Mouse (Mus musculus) gastrocnemius, adult 2 months (tissue): ENCODE measurements around the gene Arhgef25. TPM values are rescaled to one million over a fixed set of nuclear protein-coding genes. Genes with fewer than 3 reads are reported as not detected.

Experiments used
- DNase-seq: peaks from one replicate; pipeline ENCODE4 v3.0.0; 2022
- H3K27ac ChIP-seq: fragments of 200-600 bp; 2 replicates; pipeline ENCODE4 v1.8.1; 2022; ENCODE audit warnings: mild to moderate bottlenecking
- H3K4me3 ChIP-seq: fragments of 200-600 bp; 2 replicates; pipeline ENCODE4 v1.8.1; 2022; ENCODE audit warnings: mild to moderate bottlenecking, moderate library complexity
- CTCF ChIP-seq: fragments of 200-600 bp; IDR thresholded peaks from 2 replicates; pipeline ENCODE4 v1.8.1; 2022; ENCODE audit warnings: antibody characterized with exemption, mild to moderate bottlenecking, moderate library complexity
- intact Hi-C: fragments of 180-260 bp; cut with DNase I; formaldehyde crosslinking; loops from one replicate; pipeline ENCODE4 v1.15.1; 2025
- total RNA-seq, 2 experiments: library from RNA; stranded (reverse); gene quantifications; 2 replicates each; pipeline ENCODE4 v1.2.3; 2021

Arhgef25 gene
- total RNA-seq, 2 experiments from 2014 or later, result 8.5 to 8.8 TPM

DNA sequence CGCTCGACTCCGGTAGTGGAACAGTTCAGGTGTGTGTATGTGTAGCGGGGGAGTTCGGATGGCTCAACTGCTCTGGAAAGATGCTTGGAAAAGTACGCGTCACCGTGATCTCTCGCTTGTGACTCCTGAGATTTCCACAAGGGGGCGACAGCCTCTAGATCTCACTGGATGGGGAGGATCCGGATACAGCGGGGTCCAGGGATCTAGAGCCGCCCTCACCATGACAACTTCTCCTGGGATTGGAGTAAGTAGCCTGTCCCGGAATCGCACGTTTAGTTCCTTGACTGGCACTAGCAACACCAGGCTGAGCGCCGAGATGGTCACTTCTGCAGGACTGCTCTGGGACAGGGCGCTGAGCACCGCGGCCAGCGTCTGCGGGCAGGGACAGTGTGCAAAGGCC is 12.2 kb downstream of the Arhgef25 start:
- TF ChIP-seq CTCF, result peak; percentile 88
- peak overlapping the region; percentile 62 for H3K27ac ChIP-seq
- H3K4me3 ChIP-seq, result peak overlapping the region; percentile 73
- intact Hi-C loops, result loop anchor here (1.0 to 10.0 kb wide), 3 partner anchors 35 to 157 kb away; partner anchors contain the start of gene Pip4k2c
- DNase-seq, result peak; percentile 79

DNA sequence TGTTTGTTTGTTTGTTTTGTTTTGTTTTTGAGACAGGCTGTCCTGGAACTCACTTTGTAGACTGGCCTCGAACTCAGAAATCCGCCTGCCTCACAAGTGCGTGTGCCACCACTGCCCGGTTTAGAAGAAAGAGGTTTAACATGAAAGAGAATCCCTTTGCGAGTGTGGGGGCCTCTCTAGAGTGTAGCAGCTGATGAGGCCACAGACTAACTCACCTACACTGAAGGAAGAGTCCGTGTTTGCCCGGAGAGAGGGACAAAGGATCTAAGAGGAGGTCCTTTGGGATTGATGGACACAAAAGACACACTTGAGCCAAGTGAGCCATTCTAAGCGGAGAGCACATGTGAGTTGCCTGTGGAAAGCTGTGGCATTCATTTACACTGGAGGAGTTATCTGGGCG is 12.6 kb downstream of the Arhgef25 start:
- no peak overlapping the region for H3K27ac ChIP-seq
- DNase-seq, result no peak
- no peak for TF ChIP-seq CTCF
- no peak overlapping the region; the same call in 1 of the 2 replicates for H3K4me3 ChIP-seq
- intact Hi-C loops, result loop anchor here (1.0 to 10.0 kb wide), 3 partner anchors 35 to 158 kb away; partner anchors contain the start of gene Pip4k2c

DNA sequence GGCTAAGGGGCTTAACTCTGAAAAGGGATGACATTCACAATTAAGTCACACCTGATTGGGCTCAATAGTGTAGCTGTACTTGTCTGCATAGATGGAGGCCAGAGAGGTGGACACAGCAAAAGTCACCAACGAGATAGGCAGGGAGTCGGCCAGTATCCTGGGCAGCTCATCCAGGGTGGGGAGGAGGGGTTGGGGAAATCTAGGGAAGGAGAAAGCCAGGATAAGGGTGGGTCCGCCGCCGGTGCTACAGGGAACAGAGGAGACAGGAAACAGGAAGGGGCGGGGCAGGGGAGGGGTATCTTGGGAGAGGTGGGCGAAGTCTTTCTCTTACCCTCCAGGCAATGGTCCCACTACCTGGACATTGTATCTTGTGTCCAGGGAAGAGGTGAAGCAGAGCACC is 13.1 kb downstream of the Arhgef25 start:
- intact Hi-C loops, result loop anchor here (1.0 to 10.0 kb wide), 3 partner anchors 36 to 158 kb away; partner anchors contain the start of gene Pip4k2c
- Histone ChIP-seq H3K4me3 (no peak overlapping the region), H3K27ac (no peak overlapping the region)
- no peak for DNase-seq
- TF ChIP-seq CTCF, result no peak

DNA sequence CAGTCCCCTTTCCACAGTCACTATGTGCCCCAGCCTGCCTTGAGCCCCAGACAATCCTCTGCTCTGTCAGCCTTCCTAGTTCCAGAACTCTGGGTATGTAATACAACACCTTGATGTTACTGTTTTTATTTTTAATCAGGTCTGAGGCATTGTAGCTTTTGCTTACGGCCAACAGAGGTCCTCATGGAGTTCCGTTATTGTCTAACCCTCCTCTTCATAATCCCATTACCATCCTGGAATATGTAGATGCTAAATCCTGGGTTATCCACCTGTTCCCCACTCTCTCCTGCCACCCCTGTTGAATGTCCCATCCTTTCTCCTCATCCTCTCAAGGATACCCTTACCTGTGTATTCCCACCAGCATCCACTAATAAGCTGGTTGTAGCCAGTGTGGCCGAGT is 13.7 kb downstream of the Arhgef25 start:
- intact Hi-C loops, result loop anchor here (5.0 to 10.0 kb wide), 2 partner anchors 36 to 159 kb away; partner anchors contain the start of gene Pip4k2c
- no peak overlapping the region for H3K27ac ChIP-seq
- DNase-seq, result no peak
- no peak overlapping the region for H3K4me3 ChIP-seq
- no peak for TF ChIP-seq CTCF

GRCm38 (mm10) chr10:127174170-127174569 is 15.7 kb downstream of the Arhgef25 start:
- H3K27ac ChIP-seq, result no peak overlapping the region
- intact Hi-C loops, result loop anchor here (10.0 kb wide), 1 partner anchor 161 kb away; no protein-coding TSS in a partner anchor
- TF ChIP-seq CTCF, result no peak

DNA sequence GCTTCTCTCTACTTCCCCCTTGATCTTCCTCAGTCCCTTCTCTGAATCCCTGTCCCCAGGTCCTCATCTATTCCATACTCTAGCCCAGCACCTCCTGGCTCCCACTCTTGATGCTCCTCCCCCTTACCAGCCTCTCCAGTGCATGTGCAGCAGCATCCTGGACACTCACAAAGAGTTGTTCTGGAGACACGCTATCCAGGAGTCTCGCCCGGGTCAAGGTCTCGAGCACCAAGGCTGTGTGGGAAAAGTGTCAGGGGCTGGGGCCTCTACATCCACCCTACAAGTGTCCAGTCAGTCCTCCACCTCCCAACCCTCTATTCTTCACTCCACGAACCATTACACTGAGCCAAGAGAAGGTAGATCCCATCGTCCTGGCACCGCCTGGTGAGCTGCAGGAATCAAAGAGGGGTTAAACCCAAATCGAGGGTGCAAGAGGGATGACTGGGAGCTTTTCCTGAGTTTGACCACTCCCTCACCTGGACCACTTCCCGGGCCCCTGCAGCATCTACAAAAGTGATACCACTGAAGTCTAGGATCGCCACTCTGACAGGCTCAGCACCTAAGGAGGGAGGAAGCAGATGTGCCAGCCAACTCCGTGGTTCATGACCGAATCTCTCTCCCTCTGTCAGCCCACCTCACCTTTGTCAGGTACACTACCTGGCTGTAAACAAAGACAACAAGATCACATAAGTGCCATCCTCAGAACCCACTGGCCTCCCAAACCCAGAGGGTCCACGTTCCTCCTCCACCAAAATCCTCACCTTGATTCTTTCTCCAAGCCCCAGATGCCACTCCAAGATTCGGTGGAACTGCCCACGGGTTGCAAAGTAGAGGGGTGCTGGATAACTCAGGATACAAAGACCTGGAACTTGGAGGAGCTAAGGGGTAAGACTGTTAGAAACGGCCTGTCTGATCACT is 16.5 kb downstream of the Arhgef25 start:
- DNase-seq, result no peak
- H3K4me3 ChIP-seq, result no peak overlapping the region
- intact Hi-C loops, result loop anchor here (10.0 kb wide), 1 partner anchor 161 kb away; no protein-coding TSS in a partner anchor
- H3K27ac ChIP-seq, result no peak overlapping the region
- TF ChIP-seq CTCF, result no peak

More at GRCm38 (mm10) chr10:127174170-127174569, 15.7 kb downstream of the Arhgef25 start:
- DNase-seq, result no peak
- H3K4me3 ChIP-seq, result no peak overlapping the region

GRCm38 (mm10) chr10:127171631-127172200 is 18.2 kb downstream of the Arhgef25 start:
- intact Hi-C loops, result loop anchor here (10.0 kb wide), 1 partner anchor 163 kb away; no protein-coding TSS in a partner anchor
- no peak for DNase-seq
- Histone ChIP-seq H3K27ac (no peak overlapping the region), H3K4me3 (no peak overlapping the region)
- TF ChIP-seq CTCF, result no peak

- intact Hi-C loops, result loop anchor here (10.0 kb wide), 1 partner anchor 164 kb away; no protein-coding TSS in a partner anchor
Observed at GRCm38 (mm10) chr10:127170837-127171272, 19.0 kb downstream of the Arhgef25 start.

DNA sequence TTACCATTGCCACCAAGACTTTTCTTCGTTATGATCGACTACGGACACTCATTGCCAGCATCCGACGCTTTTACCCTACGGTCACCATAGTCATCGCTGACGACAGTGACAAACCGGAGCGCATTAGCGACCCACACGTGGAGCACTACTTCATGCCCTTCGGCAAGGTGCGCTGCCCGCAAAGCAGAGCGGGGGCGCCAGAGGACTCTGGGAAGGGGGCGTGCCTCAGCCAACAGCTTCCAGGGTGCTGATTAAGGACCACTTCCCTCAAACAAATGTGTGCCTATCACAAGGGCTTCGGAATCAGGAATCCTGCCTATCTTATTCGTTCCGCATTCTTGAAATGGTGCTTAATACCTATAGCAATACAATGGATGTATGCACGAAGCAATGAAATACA is 19.9 kb downstream of the Arhgef25 start:
- DNase-seq, result no peak
- H3K4me3 ChIP-seq, result peak overlapping the region; percentile 70; the same call in 1 of the 2 replicates
- intact Hi-C loops, result loop anchor here (10.0 kb wide), 1 partner anchor 165 kb away; no protein-coding TSS in a partner anchor
- TF ChIP-seq CTCF, result peak; percentile 27; the same call in 1 of the 2 replicates
- H3K27ac ChIP-seq, result no peak overlapping the region

More at GRCm38 (mm10) chr10:127170837-127171272, 19.0 kb downstream of the Arhgef25 start:
- TF ChIP-seq CTCF, result peak; percentile 78
- Histone ChIP-seq H3K27ac (no peak overlapping the region), H3K4me3 (peak overlapping the region; percentile 70)
- DNase-seq, result peak; percentile 75

GRCm38 (mm10) chr10:127167614-127168192 is 22.2 kb downstream of the Arhgef25 start:
- intact Hi-C loops, result loop anchor here (5.0 kb wide), 1 partner anchor 45 kb away; the partner anchor contains the start of gene Os9
- no peak for DNase-seq
- TF ChIP-seq CTCF, result no peak
- no peak overlapping the region for H3K27ac ChIP-seq
- no peak overlapping the region for H3K4me3 ChIP-seq

DNA sequence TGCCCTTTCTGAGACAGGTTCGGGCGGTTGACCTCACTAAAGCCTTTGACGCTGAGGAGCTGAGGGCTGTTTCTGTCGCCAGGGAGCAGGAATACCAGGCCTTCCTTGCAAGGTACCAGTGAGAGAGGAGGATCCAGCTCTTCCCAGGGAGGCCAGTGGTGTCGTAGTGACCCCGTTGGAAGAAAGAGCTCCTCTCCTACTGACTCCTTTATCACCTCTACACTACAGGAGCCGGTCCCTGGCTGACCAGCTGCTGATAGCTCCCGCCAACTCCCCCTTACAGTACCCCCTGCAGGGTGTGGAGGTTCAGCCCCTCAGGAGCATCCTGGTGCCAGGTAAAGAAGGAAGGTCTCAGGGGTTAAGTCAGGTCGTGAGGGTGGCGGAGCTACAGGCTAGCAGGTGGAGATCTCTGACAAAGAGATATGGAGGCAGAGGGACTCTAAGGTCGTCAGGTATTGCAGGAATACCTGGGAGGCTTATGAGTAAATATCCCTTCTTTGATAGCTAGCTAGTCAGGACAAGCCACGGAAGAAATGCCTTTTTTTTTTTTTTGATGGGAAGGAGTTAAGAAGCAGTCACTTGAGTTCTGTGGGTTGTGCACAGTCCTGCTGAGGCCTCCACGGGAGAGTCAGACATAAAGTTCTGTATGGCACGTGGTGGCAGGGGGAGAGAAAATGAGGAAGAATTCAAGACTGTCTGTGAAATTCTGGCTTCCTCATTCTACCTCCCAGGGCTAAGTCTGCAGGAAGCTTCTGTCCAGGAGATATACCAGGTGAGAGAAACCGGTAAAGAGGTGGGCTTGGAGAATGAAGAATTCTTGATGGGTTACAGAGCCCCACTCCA is 22.9 kb downstream of the Arhgef25 start:
- no peak overlapping the region for H3K27ac ChIP-seq
- DNase-seq, result no peak
- intact Hi-C loops, result loop anchor here (5.0 kb wide), 1 partner anchor 45 kb away; the partner anchor contains the start of gene Os9
- TF ChIP-seq CTCF, result no peak
- H3K4me3 ChIP-seq, result peak overlapping the region; percentile 82; the same call in 1 of the 2 replicates
